Mouse (Mus musculus) forebrain, postnatal 0 days (tissue): ENCODE measurements around the gene Tarsl2. TPM values are rescaled to one million over a fixed set of nuclear protein-coding genes. Genes with fewer than 3 reads are reported as not detected.

ENCODE experiments used
- ATAC-seq: fragments of 200-750 bp; cut with Nextera tagmentation; 2 replicates; pipeline ENCODE4 v1.8.0; 2017; ENCODE audit warnings: mild to moderate bottlenecking, moderate library complexity
- DNase-seq: peaks from one replicate; pipeline ENCODE4 v3.0.0-alpha.2; 2015
- H3K27ac ChIP-seq: fragments of 300-500 bp; sonication (generic); 2 replicates; pipeline ENCODE4 v1.5.1; 2014; ENCODE audit warnings: low read depth, mild to moderate bottlenecking, antibody characterized with exemption, low read length, moderate library complexity, mixed read lengths
- H3K27me3 ChIP-seq: fragments of 300-500 bp; sonication (generic); 2 replicates; pipeline ENCODE4 v1.6.1; 2014; ENCODE audit warnings: mild to moderate bottlenecking, low read length, mixed read lengths; ENCODE audit not compliant: insufficient read depth
- H3K36me3 ChIP-seq: fragments of 300-500 bp; sonication (generic); 2 replicates; pipeline ENCODE4 v1.6.1; 2014; ENCODE audit warnings: mild to moderate bottlenecking, moderate library complexity; ENCODE audit not compliant: insufficient read depth
- H3K4me1 ChIP-seq: fragments of 300-500 bp; sonication (generic); 2 replicates; pipeline ENCODE4 v1.6.1; 2014; ENCODE audit warnings: antibody characterized with exemption; ENCODE audit not compliant: insufficient read depth
- H3K4me2 ChIP-seq: fragments of 300-500 bp; sonication (generic); 2 replicates; pipeline ENCODE4 v1.6.1; 2014; ENCODE audit warnings: low read depth, mild to moderate bottlenecking, moderate library complexity
- H3K4me3 ChIP-seq: fragments of 300-500 bp; sonication (generic); 2 replicates; pipeline ENCODE4 v1.5.1; 2014; ENCODE audit warnings: low read depth, low read length, mixed read lengths
- H3K9ac ChIP-seq: fragments of 300-500 bp; sonication (generic); 2 replicates; pipeline ENCODE4 v1.6.1; 2014; ENCODE audit warnings: mild to moderate bottlenecking
- H3K9me3 ChIP-seq: fragments of 300-500 bp; sonication (generic); 2 replicates; pipeline ENCODE4 v1.6.1; 2016; ENCODE audit warnings: low read length
- CTCF ChIP-seq: sonication (generic); IDR thresholded peaks from 2 replicates; pipeline ENCODE4 v1.5.1; 2016; ENCODE audit warnings: antibody characterized with exemption, control low read depth, low read depth
- WGBS: fragments of 180-500 bp; shearing (Covaris S2); extraction: QIAGEN DNeasy Blood & Tissue Kit; methylation state at CpG from one replicate; pipeline ENCODE4 v1.1.7; 2014; 5-methylcytosine and 5-hydroxymethylcytosine counted together
- polyA plus RNA-seq: library from polyadenylated mRNA; unstranded; fragments of >200 nt; fragmentation: Nextera tagmentation; extraction: Ambion mirVana; gene quantifications from 2 replicates; pipeline ENCODE4 v1.2.1, GENCODE M21; 2015
- total RNA-seq: library from RNA; depleted of rRNA; stranded (reverse); fragments of >200 nt; gene quantifications from 2 replicates; pipeline ENCODE4 v1.2.3, GENCODE M21; 2014

Tarsl2 gene
- total and polyA plus RNA-seq, 2 experiments from 2014 or later: 19.5 to 30.8 TPM

DNA sequence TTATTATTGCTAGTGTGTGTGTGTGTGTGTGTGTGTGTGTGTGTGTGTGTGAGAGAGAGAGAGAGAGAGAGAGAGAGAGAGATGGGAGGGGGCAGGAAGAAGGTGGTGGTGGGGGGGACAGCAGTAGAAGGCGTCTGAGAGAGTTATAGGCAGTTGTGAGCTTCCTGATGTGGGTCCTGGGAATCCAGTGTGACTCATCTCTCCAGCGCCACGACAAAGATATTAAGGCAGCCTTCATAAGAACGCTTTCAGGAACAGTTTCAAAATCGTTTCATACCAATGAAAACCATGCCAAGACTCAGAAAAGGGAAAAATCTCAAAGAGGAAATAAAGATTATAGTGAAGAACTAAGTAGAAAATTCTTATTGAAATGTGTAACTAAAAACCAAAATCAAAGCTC is 36.5 kb downstream of the Tarsl2 start:
- DNase-seq: no peak
- 76% methylated on average over 5 of the region's 5 CpGs for WGBS
- H3K4me2 ChIP-seq: no peak overlapping the region
- no peak for TF ChIP-seq CTCF
- no peak overlapping the region for H3K9ac ChIP-seq
- H3K4me1 ChIP-seq: no peaks in the 10 kb centered on the region
- no peak for ATAC-seq
- no peaks in the 10 kb centered on the region for H3K9me3 ChIP-seq
- H3K36me3 ChIP-seq: peaks cover 17% of the 10 kb centered on the region; the same call in 1 of the 2 replicates
- H3K27me3 ChIP-seq: no peaks in the 10 kb centered on the region
- no peak overlapping the region for H3K27ac ChIP-seq
- H3K4me3 ChIP-seq: no peak overlapping the region

GRCm38 (mm10) chr7:65684256-65684835 is 39.6 kb downstream of the Tarsl2 start:
- Histone ChIP-seq H3K4me2 (no peak overlapping the region), H3K27ac (no peak overlapping the region), H3K27me3 (no peaks in the 10 kb centered on the region), H3K36me3 (peaks cover 28% of the 10 kb centered on the region), H3K4me3 (no peak overlapping the region), H3K9ac (no peak overlapping the region), H3K9me3 (no peaks in the 10 kb centered on the region), H3K4me1 (no peaks in the 10 kb centered on the region)
- ATAC-seq: no peak
- WGBS: 54% methylated on average over 7 of the region's 7 CpGs
- no peak for TF ChIP-seq CTCF
- no peak for DNase-seq

- DNase-seq (no peak), ATAC-seq (no peak)
- Histone ChIP-seq H3K27me3 (no peaks in the 10 kb centered on the region), H3K4me3 (no peak overlapping the region), H3K9me3 (no peaks in the 10 kb centered on the region), H3K4me2 (no peak overlapping the region), H3K4me1 (no peaks in the 10 kb centered on the region), H3K36me3 (peaks cover 23% of the 10 kb centered on the region), H3K9ac (no peak overlapping the region), H3K27ac (no peak overlapping the region)
- WGBS: 91% methylated on average over 9 of the region's 9 CpGs
- no peak for TF ChIP-seq CTCF
Observed at GRCm38 (mm10) chr7:65686664-65687063, 42.0 kb downstream of the Tarsl2 start.

- Histone ChIP-seq H3K4me3 (no peak within 1 kb of the TSS), H3K9ac (no peak within 1 kb of the TSS), H3K36me3 (peaks cover 17% of the 10 kb centered on the region; the same call in 1 of the 2 replicates), H3K27me3 (no peaks in the 10 kb centered on the region), H3K27ac (no peak within 1 kb of the TSS), H3K4me1 (peaks cover 7% of the 10 kb centered on the region; the same call in 1 of the 2 replicates), H3K9me3 (no peaks in the 10 kb centered on the region), H3K4me2 (no peak within 1 kb of the TSS)
- 89% methylated on average over 7 of the region's 7 CpGs for WGBS
- no peak for TF ChIP-seq CTCF
- ATAC-seq: no peak
- no peak for DNase-seq
Observed at GRCm38 (mm10) chr7:65690869-65691268, 46.2 kb downstream of the Tarsl2 start, which contains the start of gene Tm2d3. Gene Tm2d3, plus strand, starts transcription at chr7:65691169.

- Histone ChIP-seq H3K27me3 (no peaks in the 10 kb centered on the region), H3K36me3 (peaks cover 14% of the 10 kb centered on the region), H3K9me3 (no peaks in the 10 kb centered on the region), H3K27ac (no peak overlapping the region), H3K9ac (no peak overlapping the region), H3K4me1 (peaks cover 7% of the 10 kb centered on the region; the same call in 1 of the 2 replicates), H3K4me3 (no peak overlapping the region), H3K4me2 (no peak overlapping the region)
- no peak for ATAC-seq
- no peak for TF ChIP-seq CTCF
- WGBS: 81% methylated on average over 8 of the region's 8 CpGs
- DNase-seq: no peak
Observed at GRCm38 (mm10) chr7:65691929-65692605, 47.4 kb downstream of the Tarsl2 start.

GRCm38 (mm10) chr7:65692883-65693282 is 48.2 kb downstream of the Tarsl2 start:
- H3K4me3 ChIP-seq: peak overlapping the region; percentile 69
- ATAC-seq (no peak), DNase-seq (no peak)
- peak overlapping the region; percentile 76 for H3K27ac ChIP-seq
- H3K4me1 ChIP-seq: peaks cover 7% of the 10 kb centered on the region; the same call in 1 of the 2 replicates
- WGBS: 1% methylated on average over 10 of the region's 10 CpGs
- peak overlapping the region; percentile 83 for H3K9ac ChIP-seq
- no peak for TF ChIP-seq CTCF
- H3K4me2 ChIP-seq: peak overlapping the region; percentile 68
- H3K9me3 ChIP-seq: no peaks in the 10 kb centered on the region
- H3K36me3 ChIP-seq: peaks cover 14% of the 10 kb centered on the region
- no peaks in the 10 kb centered on the region for H3K27me3 ChIP-seq

GRCm38 (mm10) chr7:65693301-65693821 is 48.7 kb downstream of the Tarsl2 start:
- no peak for TF ChIP-seq CTCF
- Histone ChIP-seq H3K9me3 (no peaks in the 10 kb centered on the region), H3K27me3 (no peaks in the 10 kb centered on the region), H3K4me3 (peak overlapping the region; percentile 69), H3K4me2 (peak overlapping the region; percentile 68), H3K36me3 (peaks cover 18% of the 10 kb centered on the region), H3K27ac (peak overlapping the region; percentile 76), H3K9ac (peak overlapping the region; percentile 83), H3K4me1 (peaks cover 7% of the 10 kb centered on the region; the same call in 1 of the 2 replicates)
- ATAC-seq: peak; percentile 97
- peak; percentile 95 for DNase-seq
- WGBS: 1% methylated on average over 51 of the region's 52 CpGs
